Mouse (Mus musculus): ENCODE data around the gene Gphn.

GRCm38 (mm10) chr12:78205915-78206570 lies 20.1 kb upstream of the Gphn start:
- TF ChIP-seq CTCF (IDR thresholded peaks at IDR 0.05; ENCODE audit: control insufficient read depth, insufficient read depth, insufficient replicate concordance, low read depth, low read length) (no peak), POLR2A (IDR thresholded peaks at IDR 0.05; ENCODE audit: control insufficient read depth, low read depth, low read length) (no peak)
